Mouse (Mus musculus) liver, adult 10 weeks (tissue): Measurements from ENCODE around the gene Setd4. TPM values are rescaled to one million over a fixed set of nuclear protein-coding genes. Genes with fewer than 3 reads are reported as not detected.

ENCODE experiments used
- polyA plus RNA-seq: library from polyadenylated mRNA; stranded (reverse); fragments of 350-450 nt; fragmentation: Illumina TruSeq; extraction: RNeasy Lipid Tissue Mini Kit (QIAGEN cat#74804); gene quantifications from one replicate; pipeline ENCODE4 v1.2.3, GENCODE M21; 2014; ENCODE audit warnings: low read depth, low replicate concordance

The Setd4 gene
- 1.4 TPM for polyA plus RNA-seq

DNA sequence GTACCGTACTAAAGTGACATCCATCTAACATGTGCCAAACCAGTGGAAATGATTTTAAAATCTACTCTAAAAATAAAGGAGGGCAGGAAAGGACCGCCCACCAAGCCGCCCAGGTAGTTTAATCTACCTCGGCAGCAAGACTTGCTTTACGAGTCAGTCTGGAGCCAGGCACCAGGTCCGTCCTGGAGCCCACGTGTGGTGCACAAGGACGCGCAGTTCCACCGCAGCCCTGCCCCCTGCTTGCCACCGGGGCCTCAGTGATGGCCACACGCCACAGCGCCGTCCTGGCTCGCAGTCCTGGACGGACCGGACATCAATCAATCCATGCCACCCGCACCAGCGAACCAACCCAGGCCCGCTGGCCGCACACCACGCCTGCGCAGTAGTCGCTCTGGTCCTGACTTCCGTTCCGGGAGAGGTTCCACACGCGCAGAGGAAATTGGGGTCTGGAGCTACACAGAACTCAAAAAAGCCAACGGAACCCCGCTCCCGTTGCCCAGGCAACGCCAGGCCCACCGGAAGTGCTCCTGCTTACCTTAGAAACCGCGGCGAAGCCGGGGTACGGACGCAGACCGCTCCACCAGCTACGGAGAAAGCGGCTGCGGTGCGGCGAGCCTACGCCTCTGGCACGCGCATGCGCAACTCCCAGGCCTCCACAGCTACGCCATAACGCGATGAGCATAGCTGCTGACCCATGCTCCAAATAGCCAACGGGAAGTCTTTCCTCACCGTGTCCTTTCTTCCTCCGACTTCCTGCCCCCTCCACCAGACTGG is at the start of gene Setd4:
Gene Setd4, minus strand, starts transcription at position 625 of the 774 bp plus-strand sequence.

DNA sequence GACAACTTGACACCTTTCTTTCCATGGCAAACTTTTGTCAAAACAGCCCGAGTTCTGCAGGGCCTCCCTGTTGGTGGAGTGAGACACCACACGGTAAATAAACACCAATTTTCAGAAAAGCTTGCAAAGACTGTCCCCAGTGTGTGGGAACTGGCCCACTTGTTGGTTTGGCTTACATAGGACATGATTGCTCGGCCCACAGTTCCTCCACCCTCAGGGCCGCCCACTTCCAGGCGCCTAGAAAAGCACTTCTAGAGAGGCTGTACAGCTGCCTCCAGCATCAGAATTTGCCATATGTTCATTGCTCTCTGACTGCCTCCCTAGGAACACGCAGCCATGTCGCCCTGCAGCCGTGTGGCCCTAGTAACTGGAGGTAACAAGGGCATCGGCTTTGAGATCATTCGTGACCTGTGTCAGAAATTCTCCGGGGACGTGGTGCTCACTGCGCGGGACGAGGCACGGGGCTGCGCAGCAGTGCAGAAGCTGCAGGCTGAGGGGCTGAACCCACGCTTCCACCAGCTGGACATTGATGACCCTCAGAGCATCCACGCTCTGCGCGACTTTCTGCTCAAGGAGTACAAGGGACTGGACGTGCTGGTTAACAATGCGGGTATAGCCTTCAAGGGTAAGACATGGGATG is 24.0 kb upstream of the Setd4 start, which contains the start of gene Gm5678:
Gene Gm5678, plus strand, starts transcription at position 337 of the 640 bp plus-strand sequence.

GRCm38 (mm10) chr16:93605553-93605952 is 1.7 kb upstream of the Setd4 start, which contains the start of gene Cbr1:
TSS of gene Cbr1 (plus strand) at chr16:93605853.

Other genes starting within 250 kb of the Setd4 start
- 34.1 TPM for gene Cbr1, start 1.8 kb upstream of the Setd4 start, polyA plus RNA-seq
- not detected for gene Gm5678, start 24.0 kb upstream of the Setd4 start, polyA plus RNA-seq
- not detected for gene Cbr3, start 79.2 kb upstream of the Setd4 start, polyA plus RNA-seq
- 7.6 TPM for gene Dop1b, start 107.8 kb upstream of the Setd4 start, polyA plus RNA-seq
- 26.9 TPM for gene Morc3, start 228.1 kb upstream of the Setd4 start, polyA plus RNA-seq